Mouse (Mus musculus) right cerebral cortex, postnatal 10 days (tissue): ENCODE measurements around the gene Uty.

Source experiments
- DNase-seq, 2 experiments: peaks; one replicate each; pipeline ENCODE4 v3.0.0; 2021; ENCODE audit warnings: low spot score in 2 of 2

Uty gene

GRCm38 (mm10) chrY:1245426-1245863, at the start of gene Uty:
Gene Uty, minus strand, starts transcription at chrY:1245759.
- peak in 1 of 2 experiments; percentile 92 for DNase-seq

GRCm38 (mm10) chrY:1293708-1294107, 48.1 kb upstream of the Uty start:
- no peak for DNase-seq

- DNase-seq: peak in 1 of 2 experiments; percentile 91
Observed at GRCm38 (mm10) chrY:1286171-1286795, 40.7 kb upstream of the Uty start, which contains the start of gene Ddx3y. Gene Ddx3y, minus strand, starts transcription at chrY:1286629.

GRCm38 (mm10) chrY:1285735-1286134, 40.2 kb upstream of the Uty start:
- DNase-seq: peak in 1 of 2 experiments; percentile 22

GRCm38 (mm10) chrY:1246117-1246516, 558 bp upstream of the Uty start:
- no peak for DNase-seq

GRCm38 (mm10) chrY:1244940-1245339, 619 bp downstream of the Uty start:
- DNase-seq: peak in 1 of 2 experiments; percentile 21

- DNase-seq: no peak
Observed at GRCm38 (mm10) chrY:1244421-1244820, 1.1 kb downstream of the Uty start.

- no peak for DNase-seq
Observed at GRCm38 (mm10) chrY:1220001-1220400, 25.6 kb downstream of the Uty start.

GRCm38 (mm10) chrY:1178476-1178875, 67.1 kb downstream of the Uty start:
- no peak for DNase-seq

GRCm38 (mm10) chrY:1163054-1163453, 82.5 kb downstream of the Uty start:
- no peak for DNase-seq

- no peak for DNase-seq
Observed at GRCm38 (mm10) chrY:1116153-1116552, 129.4 kb downstream of the Uty start.

GRCm38 (mm10) chrY:1114016-1114415, 131.5 kb downstream of the Uty start:
- peak in 1 of 2 experiments; percentile 32 for DNase-seq
